Mouse (Mus musculus) hindbrain, embryonic 13.5 days (tissue): ENCODE measurements around the gene Nek8. TPM values are rescaled to one million over a fixed set of nuclear protein-coding genes. Genes with fewer than 3 reads are reported as not detected.
A peak's percentile ranks its signal among the peaks of the same experiment; 100 is the strongest.

Experiments
- ATAC-seq: fragments of 200-750 bp; cut with Nextera tagmentation; 2 replicates; pipeline ENCODE4 v1.8.0; 2017; ENCODE audit warnings: moderate TSS enrichment; ENCODE audit not compliant: low FRiP score
- H3K27ac ChIP-seq: fragments of 300-500 bp; sonication (generic); 2 replicates; pipeline ENCODE4 v1.5.1; 2015; ENCODE audit warnings: inconsistent platforms, mild to moderate bottlenecking, moderate library complexity
- H3K27me3 ChIP-seq: fragments of 300-500 bp; sonication (generic); 2 replicates; pipeline ENCODE4 v1.6.1; 2015; ENCODE audit warnings: mild to moderate bottlenecking, inconsistent platforms
- H3K36me3 ChIP-seq: fragments of 300-500 bp; sonication (generic); 2 replicates; pipeline ENCODE4 v1.6.1; 2015; ENCODE audit warnings: mild to moderate bottlenecking, inconsistent platforms
- H3K4me1 ChIP-seq: fragments of 300-500 bp; sonication (generic); replicated peaks from 2 replicates; pipeline ENCODE4 v1.6.1; 2015; ENCODE audit warnings: inconsistent platforms
- H3K4me2 ChIP-seq: fragments of 300-500 bp; sonication (generic); 2 replicates; pipeline ENCODE4 v1.6.1; 2015; ENCODE audit warnings: inconsistent platforms, mild to moderate bottlenecking, moderate library complexity
- H3K4me3 ChIP-seq: fragments of 300-500 bp; sonication (generic); 2 replicates; pipeline ENCODE4 v1.5.1; 2015; ENCODE audit warnings: mild to moderate bottlenecking, inconsistent platforms
- H3K9ac ChIP-seq: fragments of 300-500 bp; sonication (generic); 2 replicates; pipeline ENCODE4 v1.6.1; 2015; ENCODE audit warnings: mild to moderate bottlenecking, inconsistent platforms
- H3K9me3 ChIP-seq: fragments of 300-500 bp; sonication (generic); 2 replicates; pipeline ENCODE4 v1.6.1; 2016; ENCODE audit warnings: inconsistent platforms
- WGBS: fragments of 180-500 bp; shearing (Covaris S2); methylation state at CpG from one replicate; pipeline ENCODE4 v1.1.7; 2015; 5-methylcytosine and 5-hydroxymethylcytosine counted together
- microRNA-seq: library from miRNA; unstranded; fragments of <30 nt; microRNA quantifications from one replicate; pipeline ENCODE4, GENCODE M21; 2016
- polyA plus RNA-seq: library from polyadenylated mRNA; unstranded; fragments of >200 nt; fragmentation: Nextera tagmentation; extraction: Ambion mirVana; gene quantifications from 2 replicates; pipeline ENCODE4 v1.2.1, GENCODE M21; 2015

Gene Nek8
- polyA plus RNA-seq, 1 experiment from 2014 or later: 6.7 TPM

GRCm38 (mm10) chr11:78129458-78129857, 47.0 kb downstream of the Nek8 start:
- Histone ChIP-seq H3K9me3 (no peaks in the 10 kb centered on the region), H3K4me1 (peaks cover 34% of the 10 kb centered on the region), H3K4me3 (no peak overlapping the region), H3K4me2 (no peak overlapping the region), H3K27me3 (no peaks in the 10 kb centered on the region), H3K9ac (no peak overlapping the region), H3K36me3 (no peaks in the 10 kb centered on the region), H3K27ac (peak overlapping the region; percentile 67)
- ATAC-seq: no peak
- 71% methylated on average over 8 of the region's 8 CpGs for WGBS

GRCm38 (mm10) chr11:78126739-78127138, 49.7 kb downstream of the Nek8 start:
- Histone ChIP-seq H3K27ac (no peak overlapping the region), H3K36me3 (no peaks in the 10 kb centered on the region), H3K9ac (no peak overlapping the region), H3K4me3 (no peak overlapping the region), H3K4me1 (peaks cover 34% of the 10 kb centered on the region), H3K27me3 (no peaks in the 10 kb centered on the region), H3K4me2 (no peak overlapping the region), H3K9me3 (no peaks in the 10 kb centered on the region)
- 90% methylated on average over 4 of the region's 4 CpGs for WGBS
- no peak for ATAC-seq

GRCm38 (mm10) chr11:78125691-78126090, 50.8 kb downstream of the Nek8 start:
- H3K9me3 ChIP-seq: no peaks in the 10 kb centered on the region
- H3K36me3 ChIP-seq: no peaks in the 10 kb centered on the region
- WGBS: 72% methylated on average over 6 of the region's 6 CpGs
- no peak overlapping the region for H3K9ac ChIP-seq
- no peak overlapping the region for H3K4me2 ChIP-seq
- no peak overlapping the region for H3K27ac ChIP-seq
- no peaks in the 10 kb centered on the region for H3K27me3 ChIP-seq
- H3K4me1 ChIP-seq: peaks cover 44% of the 10 kb centered on the region
- no peak for ATAC-seq
- H3K4me3 ChIP-seq: no peak overlapping the region

GRCm38 (mm10) chr11:78123782-78124181, 52.7 kb downstream of the Nek8 start:
- no peak overlapping the region for H3K4me2 ChIP-seq
- H3K27ac ChIP-seq: no peak overlapping the region
- H3K36me3 ChIP-seq: no peaks in the 10 kb centered on the region
- no peak overlapping the region for H3K4me3 ChIP-seq
- H3K9ac ChIP-seq: no peak overlapping the region
- no peaks in the 10 kb centered on the region for H3K27me3 ChIP-seq
- ATAC-seq: no peak
- H3K9me3 ChIP-seq: no peaks in the 10 kb centered on the region
- peaks cover 53% of the 10 kb centered on the region for H3K4me1 ChIP-seq

GRCm38 (mm10) chr11:78122815-78123214, 53.7 kb downstream of the Nek8 start:
- 88% methylated on average over 4 of the region's 4 CpGs for WGBS
- Histone ChIP-seq H3K27me3 (no peaks in the 10 kb centered on the region), H3K9me3 (no peaks in the 10 kb centered on the region), H3K36me3 (no peaks in the 10 kb centered on the region), H3K4me2 (no peak overlapping the region), H3K4me1 (peaks cover 55% of the 10 kb centered on the region), H3K9ac (no peak overlapping the region), H3K27ac (no peak overlapping the region), H3K4me3 (no peak overlapping the region)
- no peak for ATAC-seq

GRCm38 (mm10) chr11:78121176-78121575, 55.3 kb downstream of the Nek8 start:
- Histone ChIP-seq H3K27ac (peak overlapping the region; percentile 52; the same call in 1 of the 2 replicates), H3K4me2 (no peak overlapping the region), H3K36me3 (no peaks in the 10 kb centered on the region), H3K9me3 (no peaks in the 10 kb centered on the region), H3K4me1 (peaks cover 60% of the 10 kb centered on the region), H3K9ac (no peak overlapping the region), H3K27me3 (no peaks in the 10 kb centered on the region), H3K4me3 (no peak overlapping the region)
- ATAC-seq: no peak
- WGBS: 31% methylated on average over 5 of the region's 5 CpGs

- no peaks in the 10 kb centered on the region for H3K36me3 ChIP-seq
- no peak overlapping the region for H3K4me2 ChIP-seq
- no peaks in the 10 kb centered on the region for H3K9me3 ChIP-seq
- no peak for ATAC-seq
- peaks cover 58% of the 10 kb centered on the region for H3K4me1 ChIP-seq
- no peak overlapping the region for H3K9ac ChIP-seq
- no peak overlapping the region for H3K4me3 ChIP-seq
- 85% methylated on average over 8 of the region's 8 CpGs for WGBS
- H3K27ac ChIP-seq: no peak overlapping the region
- H3K27me3 ChIP-seq: no peaks in the 10 kb centered on the region
These were observed 56.6 kb downstream of the Nek8 start for GRCm38 (mm10) chr11:78119898-78120297.

GRCm38 (mm10) chr11:78118467-78118866, 58.0 kb downstream of the Nek8 start:
- Histone ChIP-seq H3K9ac (no peak overlapping the region), H3K9me3 (no peaks in the 10 kb centered on the region), H3K27me3 (no peaks in the 10 kb centered on the region), H3K36me3 (no peaks in the 10 kb centered on the region), H3K27ac (no peak overlapping the region), H3K4me2 (no peak overlapping the region), H3K4me1 (peaks cover 71% of the 10 kb centered on the region), H3K4me3 (no peak overlapping the region)
- ATAC-seq: no peak

GRCm38 (mm10) chr11:78116146-78116410, 60.4 kb downstream of the Nek8 start:
- no peak for ATAC-seq
- Histone ChIP-seq H3K27me3 (no peaks in the 10 kb centered on the region), H3K9me3 (no peaks in the 10 kb centered on the region), H3K36me3 (no peaks in the 10 kb centered on the region), H3K9ac (peak overlapping the region; percentile 89), H3K27ac (peak overlapping the region; percentile 97), H3K4me2 (peak overlapping the region; percentile 77), H3K4me3 (peak overlapping the region; percentile 76), H3K4me1 (peaks cover 72% of the 10 kb centered on the region)
- WGBS: 11% methylated on average over 5 of the region's 5 CpGs

Small RNA genes lying within 50 kb of the gene (microRNA-seq; reads per million reads assigned to microRNA genes)
- not detected for gene Mir7653

Other genes starting within 250 kb of the Nek8 start
- 112 and 121 TPM in 2 replicates for gene Sez6, start 245.9 kb downstream of the Nek8 start, polyA plus RNA-seq
- gene Phf12, start 193.9 kb downstream of the Nek8 start, polyA plus RNA-seq: 18.9 and 21.2 TPM in 2 replicates
- 37.1 and 39.3 TPM in 2 replicates for gene Dhrs13, start 144.4 kb downstream of the Nek8 start, polyA plus RNA-seq
- 80.5 and 86.4 TPM in 2 replicates for gene Flot2, start 138.7 kb downstream of the Nek8 start, polyA plus RNA-seq
- gene Eral1, start 96.3 kb downstream of the Nek8 start, polyA plus RNA-seq: 31.5 and 32.0 TPM in 2 replicates
- 28.2 and 31.4 TPM in 2 replicates for gene Fam222b, start 82.0 kb downstream of the Nek8 start, polyA plus RNA-seq
- 125 and 127 TPM in 2 replicates for gene Traf4, start 11.1 kb downstream of the Nek8 start, polyA plus RNA-seq
- gene Tlcd1, start within 50 bp of the Nek8 start, polyA plus RNA-seq: 7.0 and 8.3 TPM in 2 replicates
- 913 and 965 TPM in 2 replicates for gene Rpl23a, start 6.9 kb upstream of the Nek8 start, polyA plus RNA-seq
- 53.2 TPM in 2 replicates for gene Rab34, start 11.8 kb upstream of the Nek8 start, polyA plus RNA-seq
- gene Proca1, start 16.7 kb upstream of the Nek8 start, polyA plus RNA-seq: 2.5 and 3.3 TPM in 2 replicates
- 87.1 and 87.8 TPM in 2 replicates for gene Sdf2, start 69.1 kb upstream of the Nek8 start, polyA plus RNA-seq
- 29.9 and 30.1 TPM in 2 replicates for gene Supt6, start 69.3 kb upstream of the Nek8 start, polyA plus RNA-seq
- 64.9 and 67.2 TPM in 2 replicates for gene 2610507B11Rik, start 85.1 kb upstream of the Nek8 start, polyA plus RNA-seq
- gene BC030499, start 114.2 kb upstream of the Nek8 start, polyA plus RNA-seq: 0.19 and 0.49 TPM in 2 replicates
- 9.9 and 10.2 TPM in 2 replicates for gene Spag5, start 124.9 kb upstream of the Nek8 start, polyA plus RNA-seq
- gene Aldoc, start 146.3 kb upstream of the Nek8 start, polyA plus RNA-seq: 144 and 175 TPM in 2 replicates
- 75.0 and 78.2 TPM in 2 replicates for gene Pigs, start 151.7 kb upstream of the Nek8 start, polyA plus RNA-seq
- 75.1 and 76.7 TPM in 2 replicates for gene Unc119, start 166.8 kb upstream of the Nek8 start, polyA plus RNA-seq
- gene Foxn1, start 209.9 kb upstream of the Nek8 start, polyA plus RNA-seq: not detected in 2 replicates
- gene Slc13a2, start 245.5 kb upstream of the Nek8 start, polyA plus RNA-seq: not detected in 2 replicates